Mouse (Mus musculus) hindbrain, postnatal 0 days (tissue): Measurements from ENCODE around the gene 2410141K09Rik. TPM values are rescaled to one million over a fixed set of nuclear protein-coding genes. Genes with fewer than 3 reads are reported as not detected.
"Not testable (repeated sequence)": the region's sequence is repeated elsewhere in the genome, so short reads cannot be mapped to it uniquely, and the experiment has no call there.

ENCODE experiments used
- ATAC-seq: fragments of 200-750 bp; cut with Nextera tagmentation; 2 replicates; pipeline ENCODE4 v1.8.0; 2017; ENCODE audit warnings: mild to moderate bottlenecking, moderate TSS enrichment, moderate library complexity
- DNase-seq: peaks from one replicate; pipeline ENCODE4 v3.0.0-alpha.2; 2015; ENCODE audit warnings: low spot score
- H3K27ac ChIP-seq: fragments of 300-500 bp; sonication (generic); 2 replicates; pipeline ENCODE4 v1.5.1; 2014; ENCODE audit warnings: mild to moderate bottlenecking
- H3K27me3 ChIP-seq: fragments of 300-500 bp; sonication (generic); 2 replicates; pipeline ENCODE4 v1.6.1; 2014; ENCODE audit warnings: low read length, mixed read lengths; ENCODE audit not compliant: insufficient read depth
- H3K36me3 ChIP-seq: fragments of 300-500 bp; sonication (generic); 2 replicates; pipeline ENCODE4 v1.6.1; 2014; ENCODE audit warnings: low read length, mixed read lengths; ENCODE audit not compliant: insufficient read depth
- H3K4me1 ChIP-seq: fragments of 300-500 bp; sonication (generic); 2 replicates; pipeline ENCODE4 v1.6.1; 2014; ENCODE audit warnings: antibody characterized with exemption, low read length, mixed read lengths; ENCODE audit not compliant: insufficient read depth
- H3K4me2 ChIP-seq: fragments of 300-500 bp; sonication (generic); 2 replicates; pipeline ENCODE4 v1.6.1; 2014; ENCODE audit warnings: low read depth, mild to moderate bottlenecking, low read length, moderate library complexity, mixed read lengths
- H3K4me3 ChIP-seq: fragments of 300-500 bp; sonication (generic); 2 replicates; pipeline ENCODE4 v1.5.1; 2014; ENCODE audit warnings: low read length
- H3K9ac ChIP-seq: fragments of 300-500 bp; sonication (generic); replicated peaks from 2 replicates; pipeline ENCODE4 v1.6.1; 2014; ENCODE audit warnings: mild to moderate bottlenecking, low read length, moderate library complexity, mixed read lengths
- H3K9me3 ChIP-seq: fragments of 300-500 bp; sonication (generic); 2 replicates; pipeline ENCODE4 v1.6.1; 2016; ENCODE audit warnings: low read length, mixed read lengths
- WGBS: fragments of 180-500 bp; shearing (Covaris S2); extraction: QIAGEN DNeasy Blood & Tissue Kit; methylation state at CpG from one replicate; pipeline ENCODE4 v1.1.7; 2014; 5-methylcytosine and 5-hydroxymethylcytosine counted together
- polyA plus RNA-seq: library from polyadenylated mRNA; unstranded; fragments of >200 nt; fragmentation: Nextera tagmentation; extraction: Ambion mirVana; gene quantifications from 2 replicates; pipeline ENCODE4 v1.2.1, GENCODE M21; 2015
- total RNA-seq: library from RNA; depleted of rRNA; stranded (reverse); fragments of >200 nt; gene quantifications from 2 replicates; pipeline ENCODE4 v1.2.3, GENCODE M21; 2014; rRNA removed

2410141K09Rik gene
- total RNA-seq: not detected in 2 replicates
- not detected in 2 replicates for polyA plus RNA-seq

- H3K27me3 ChIP-seq, H3K4me2 ChIP-seq, ATAC-seq, H3K9ac ChIP-seq, H3K9me3 ChIP-seq, H3K27ac ChIP-seq, DNase-seq, H3K4me1 ChIP-seq, H3K4me3 ChIP-seq, H3K36me3 ChIP-seq: not testable (repeated sequence)
- no CpG with 5 or more reads among the region's 6 CpGs for whole genome bisulfite sequencing
Observed at GRCm38 (mm10) chr13:66441018-66441417, at the start of gene 2410141K09Rik. 2410141K09Rik (minus strand) TSS chr13:66441118.

- ATAC-seq, H3K9me3 ChIP-seq, H3K4me1 ChIP-seq, H3K27me3 ChIP-seq, DNase-seq, H3K4me3 ChIP-seq, H3K9ac ChIP-seq, H3K4me2 ChIP-seq, H3K27ac ChIP-seq, H3K36me3 ChIP-seq: not testable (repeated sequence)
- no CpG with 5 or more reads among the region's 5 CpGs for WGBS
Observed at GRCm38 (mm10) chr13:66426858-66427257, 14.1 kb downstream of the 2410141K09Rik start.

- DNase-seq, H3K36me3 ChIP-seq, H3K27me3 ChIP-seq, H3K27ac ChIP-seq, H3K4me2 ChIP-seq, H3K9ac ChIP-seq, ATAC-seq, H3K9me3 ChIP-seq, H3K4me1 ChIP-seq, H3K4me3 ChIP-seq: not testable (repeated sequence)
- WGBS: no CpG with 5 or more reads among the region's 2 CpGs
Observed at GRCm38 (mm10) chr13:66414962-66415361, 26.0 kb downstream of the 2410141K09Rik start.

Other genes with a start within 250 kb of the 2410141K09Rik start
- not detected in 2 replicates for gene Gm10772, start 213.5 kb downstream of the 2410141K09Rik start, total RNA-seq
- not detected in 2 replicates for gene Gm10772, start 213.5 kb downstream of the 2410141K09Rik start, polyA plus RNA-seq